Comparison of ENCODE assay signal across 21 mouse cellular contexts in the genomic region with DNA sequence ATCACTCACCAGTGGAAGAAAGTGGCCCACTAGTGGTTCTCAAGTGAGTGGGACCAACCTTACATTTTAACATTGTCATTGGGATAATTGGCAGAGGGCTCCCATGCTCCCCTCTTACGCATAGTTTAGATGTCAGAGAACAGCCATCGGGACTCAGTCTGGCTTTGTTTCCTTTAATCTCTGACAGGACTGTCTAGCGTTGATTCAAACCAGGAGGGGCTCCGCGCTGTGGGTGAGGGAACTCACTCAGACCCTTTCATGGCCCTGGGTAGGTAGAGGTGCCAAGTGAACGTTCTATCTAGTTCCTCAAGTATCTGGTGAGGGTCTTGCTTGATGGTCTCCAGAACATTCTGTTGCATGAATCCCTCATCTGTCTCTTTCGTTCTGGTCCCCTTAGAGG. TPM values are rescaled to one million over a fixed set of nuclear protein-coding genes. Genes with fewer than 3 reads are reported as not detected.
DNase-seq lines count a peak whose midpoint lies in the region; ATAC-seq lines count a peak whose summit lies in the region.
"Had no signal": no experiment of that assay in that cellular context is flagged by ENCODE, and none has a peak within 500 bp of the region (broad histone marks: within the 10 kb centered on the region; RNA-seq: fewer than 3 reads in every experiment).

No protein-coding gene starts in this region.

- peaks cover 32% of the 10 kb centered on the region for H3K4me1 ChIP-seq in forebrain, embryonic 10.5 days
- H3K4me1 ChIP-seq in forebrain, embryonic 11.5 days (replicated peaks; ENCODE audit: control insufficient read depth, insufficient read depth, low read length): no peaks in the 10 kb centered on the region
- H3K4me1 ChIP-seq in kidney, embryonic 16.5 days (ENCODE audit: insufficient read depth, low read length): peaks cover 9% of the 10 kb centered on the region; the same call in 1 of the 2 replicates
- no peaks in the 10 kb centered on the region for H3K4me1 ChIP-seq in neural tube, embryonic 11.5 days (ENCODE audit: control insufficient read depth, insufficient read depth, low read length)
- H3K4me1 ChIP-seq in neural tube, embryonic 15.5 days: peaks cover 4% of the 10 kb centered on the region; the same call in 1 of the 2 replicates
- H3K4me1 ChIP-seq in hindbrain, embryonic 13.5 days (replicated peaks): 0 out of 2 replicates have a peak, but pooled peaks cover 12% of the 10 kb centered on the region

- H3K4me3 ChIP-seq in forebrain, embryonic 10.5 days: no peak overlapping the region
- H3K4me3 ChIP-seq in forebrain, embryonic 11.5 days (ENCODE audit: low read depth, low read length): no peak overlapping the region
- H3K4me3 ChIP-seq in kidney, embryonic 16.5 days (ENCODE audit: low read length): no peak overlapping the region
- no peak overlapping the region for H3K4me3 ChIP-seq in neural tube, embryonic 11.5 days (ENCODE audit: low read depth, low read length)
- H3K4me3 ChIP-seq in neural tube, embryonic 15.5 days (replicated peaks): no peak overlapping the region
- H3K4me3 ChIP-seq in hindbrain, embryonic 13.5 days: no peak overlapping the region
- H3K4me3 ChIP-seq: heart, embryonic 12.5 days; hindbrain, embryonic 12.5 days; midbrain, embryonic 15.5 days had no signal

- H3K9ac ChIP-seq in forebrain, embryonic 11.5 days (ENCODE audit: low read length): no peak overlapping the region
- no peak overlapping the region for H3K9ac ChIP-seq in kidney, embryonic 16.5 days (replicated peaks; ENCODE audit: low read length)
- H3K9ac ChIP-seq in neural tube, embryonic 11.5 days (ENCODE audit: low read length): no peak overlapping the region
- no peak overlapping the region for H3K9ac ChIP-seq in neural tube, embryonic 15.5 days (replicated peaks)
- H3K9ac ChIP-seq in hindbrain, embryonic 13.5 days: no peak overlapping the region
- H3K9ac ChIP-seq: heart, embryonic 12.5 days; hindbrain, embryonic 12.5 days; liver, embryonic 14.5 days; midbrain, embryonic 15.5 days had no signal

- no peak for DNase-seq in forebrain, embryonic 10.5 days (ENCODE audit: extremely low spot score, low spot score)
- no peak for DNase-seq in forebrain, embryonic 11.5 days (ENCODE audit: low spot score)
- DNase-seq in kidney, postnatal 10 days: no peak
- no peak for DNase-seq in neural tube, embryonic 11.5 days (ENCODE audit: low spot score)
- no peak for DNase-seq in right cerebral cortex, adult 2 months (ENCODE audit: low spot score in 2 of 2)
- DNase-seq: cerebellum, adult 9-10 months; gastrocnemius, postnatal 25 days; kidney, adult 18-20 months; layer of hippocampus, postnatal 36 days; spleen, adult 18-20 months; thymus, postnatal 25 days had no signal

- H3K36me3 ChIP-seq in forebrain, embryonic 10.5 days (replicated peaks): no peaks in the 10 kb centered on the region
- H3K36me3 ChIP-seq in forebrain, embryonic 11.5 days (ENCODE audit: control insufficient read depth, insufficient read depth, low read length): no peaks in the 10 kb centered on the region
- no peaks in the 10 kb centered on the region for H3K36me3 ChIP-seq in kidney, embryonic 16.5 days (ENCODE audit: insufficient read depth, low read length)
- H3K36me3 ChIP-seq in neural tube, embryonic 11.5 days (ENCODE audit: control insufficient read depth, insufficient read depth, low read length): no peaks in the 10 kb centered on the region
- no peaks in the 10 kb centered on the region for H3K36me3 ChIP-seq in neural tube, embryonic 15.5 days
- no peaks in the 10 kb centered on the region for H3K36me3 ChIP-seq in hindbrain, embryonic 13.5 days
- H3K36me3 ChIP-seq: G1E; heart, embryonic 12.5 days; hindbrain, embryonic 12.5 days; midbrain, embryonic 15.5 days had no signal

- 0 out of 2 replicates have a peak, but pooled peaks cover 4% of the 10 kb centered on the region for H3K9me3 ChIP-seq in forebrain, embryonic 10.5 days
- no peaks in the 10 kb centered on the region for H3K9me3 ChIP-seq in forebrain, embryonic 11.5 days (ENCODE audit: control insufficient read depth, low read length)
- no peaks in the 10 kb centered on the region for H3K9me3 ChIP-seq in kidney, embryonic 16.5 days (ENCODE audit: low read length)
- H3K9me3 ChIP-seq in neural tube, embryonic 11.5 days (ENCODE audit: control insufficient read depth, low read length): no peaks in the 10 kb centered on the region
- H3K9me3 ChIP-seq in neural tube, embryonic 15.5 days (replicated peaks): no peaks in the 10 kb centered on the region
- no peaks in the 10 kb centered on the region for H3K9me3 ChIP-seq in hindbrain, embryonic 13.5 days
- H3K9me3 ChIP-seq: heart, embryonic 12.5 days; hindbrain, embryonic 12.5 days; midbrain, embryonic 15.5 days had no signal

- H3K27ac ChIP-seq in forebrain, embryonic 10.5 days: peak overlapping the region; percentile 27; the same call in 1 of the 2 replicates
- no peak overlapping the region for H3K27ac ChIP-seq in forebrain, embryonic 11.5 days (ENCODE audit: low read depth, low read length)
- H3K27ac ChIP-seq in kidney, embryonic 16.5 days (ENCODE audit: low read length): no peak overlapping the region
- peak overlapping the region; percentile 6; the same call in 1 of the 2 replicates for H3K27ac ChIP-seq in neural tube, embryonic 11.5 days (ENCODE audit: low read depth, low read length)
- no peak overlapping the region for H3K27ac ChIP-seq in neural tube, embryonic 15.5 days (replicated peaks)
- no peak overlapping the region for H3K27ac ChIP-seq in hindbrain, embryonic 13.5 days
- H3K27ac ChIP-seq: hindbrain, embryonic 12.5 days; liver, embryonic 14.5 days; midbrain, embryonic 15.5 days had no signal

- H3K4me2 ChIP-seq in forebrain, embryonic 11.5 days (ENCODE audit: low read depth, low read length, severe bottlenecking): no peak overlapping the region
- H3K4me2 ChIP-seq in kidney, embryonic 16.5 days (replicated peaks; ENCODE audit: low read depth, low read length): no peak overlapping the region
- H3K4me2 ChIP-seq in neural tube, embryonic 11.5 days (ENCODE audit: low read depth): no peak overlapping the region
- H3K4me2 ChIP-seq in neural tube, embryonic 15.5 days: no peak overlapping the region
- no peak overlapping the region for H3K4me2 ChIP-seq in hindbrain, embryonic 13.5 days
- H3K4me2 ChIP-seq: heart, embryonic 12.5 days; hindbrain, embryonic 12.5 days; midbrain, embryonic 15.5 days had no signal

- WGBS in forebrain, embryonic 10.5 days: 65% methylated on average over 7 of the region's 7 CpGs
- WGBS in forebrain, embryonic 11.5 days: 58% methylated on average over 7 of the region's 7 CpGs
- WGBS in kidney, embryonic 16.5 days: 41% methylated on average over 7 of the region's 7 CpGs
- 59% methylated on average over 7 of the region's 7 CpGs for WGBS in neural tube, embryonic 11.5 days
- WGBS in neural tube, embryonic 15.5 days: 75% methylated on average over 7 of the region's 7 CpGs
- WGBS in hindbrain, embryonic 13.5 days: 54% methylated on average over 7 of the region's 7 CpGs

- H3K27me3 ChIP-seq in forebrain, embryonic 10.5 days (ENCODE audit: poor library complexity, severe bottlenecking): peaks cover 22% of the 10 kb centered on the region
- no peaks in the 10 kb centered on the region for H3K27me3 ChIP-seq in forebrain, embryonic 11.5 days (ENCODE audit: control insufficient read depth, insufficient read depth, low read length)
- peaks cover 2% of the 10 kb centered on the region; the same call in 1 of the 2 replicates for H3K27me3 ChIP-seq in kidney, embryonic 16.5 days (ENCODE audit: insufficient read depth, low read length)
- no peaks in the 10 kb centered on the region for H3K27me3 ChIP-seq in neural tube, embryonic 11.5 days (ENCODE audit: control insufficient read depth, insufficient read depth, low read length)
- no peaks in the 10 kb centered on the region for H3K27me3 ChIP-seq in neural tube, embryonic 15.5 days (replicated peaks)
- H3K27me3 ChIP-seq in hindbrain, embryonic 13.5 days: 0 out of 2 replicates have a peak, but pooled peaks cover 4% of the 10 kb centered on the region
- H3K27me3 ChIP-seq: heart, embryonic 12.5 days; hindbrain, embryonic 12.5 days; midbrain, embryonic 15.5 days had no signal

- no peak for ATAC-seq in forebrain, embryonic 11.5 days (replicated peaks; ENCODE audit: low FRiP score)
- peak; percentile 51 for ATAC-seq in kidney, embryonic 16.5 days (ENCODE audit: low FRiP score, low TSS enrichment)
- no peak for ATAC-seq in neural tube, embryonic 11.5 days (ENCODE audit: insufficient read depth, low FRiP score, low TSS enrichment)
- ATAC-seq in neural tube, embryonic 15.5 days (ENCODE audit: low FRiP score): no peak
- no peak for ATAC-seq in hindbrain, embryonic 13.5 days (ENCODE audit: low FRiP score)
- ATAC-seq: CD4-positive, CD25-positive, alpha-beta regulatory T cell, adult 4 months; forebrain, embryonic 14.5 days; midbrain, embryonic 15.5 days had no signal

RNA-seq across cellular contexts. Expression of a gene that starts 56.9 kb away (rescaled TPM):
- 10.0 and 11.4 TPM in 2 replicates for polyA plus RNA-seq in forebrain, embryonic 10.5 days (2016; fragmentation: Nextera tagmentation; extraction: Ambion mirVana)
- 21.7 and 22.9 TPM in 2 replicates for polyA plus RNA-seq in forebrain, embryonic 11.5 days (2014; fragmentation: Nextera tagmentation; extraction: Ambion mirVana)
- polyA plus RNA-seq in kidney, embryonic 16.5 days (2015; fragmentation: Nextera tagmentation; extraction: Ambion mirVana): 6.6 and 8.6 TPM in 2 replicates
- polyA plus RNA-seq in neural tube, embryonic 11.5 days (2014; fragmentation: Nextera tagmentation; extraction: Ambion mirVana): 36.2 and 36.7 TPM in 2 replicates
- polyA plus RNA-seq in neural tube, embryonic 15.5 days (2015; fragmentation: Nextera tagmentation; extraction: Ambion mirVana): 20.2 and 22.8 TPM in 2 replicates
- 36.9 and 42.0 TPM in 2 replicates for polyA plus RNA-seq in hindbrain, embryonic 13.5 days (2015; fragmentation: Nextera tagmentation; extraction: Ambion mirVana)
- polyA plus RNA-seq: G1E had no signal

Comparison
In these comparisons a context has a peak if more than half of its experiments do, and no peak if none do; other contexts are left out.
1. H3K27ac ChIP-seq: peak in forebrain, embryonic 10.5 days (single experiment) and neural tube, embryonic 11.5 days (single experiment); none in forebrain, embryonic 11.5 days (single experiment), kidney, embryonic 16.5 days (single experiment), neural tube, embryonic 15.5 days (single experiment) and hindbrain, embryonic 13.5 days (single experiment).